Mouse (Mus musculus): ENCODE results near the gene Stxbp2. TPM values are rescaled to one million over a fixed set of nuclear protein-coding genes. Genes with fewer than 3 reads are reported as not detected.

The Stxbp2 gene
- polyA plus RNA-seq, 1 experiment = 330 TPM

DNA sequence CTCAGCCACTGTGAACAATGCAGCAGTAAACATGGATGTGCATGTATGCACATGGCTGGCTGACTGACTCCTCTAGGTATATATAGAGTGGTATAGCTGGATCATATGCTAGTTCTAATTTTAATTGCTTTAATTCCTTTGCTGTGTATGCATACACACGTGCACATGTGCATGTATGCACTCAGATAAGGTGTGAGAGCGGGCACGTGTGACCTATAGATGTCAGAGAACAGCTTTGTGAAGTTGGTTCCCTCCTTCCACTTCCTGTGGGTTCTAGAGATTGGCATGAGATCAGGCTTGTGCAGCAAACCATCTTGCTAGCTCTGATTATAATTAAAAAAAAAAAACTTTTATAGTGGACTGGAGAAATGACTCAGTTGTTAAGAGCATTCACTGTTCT, 22.1 kb downstream of the Stxbp2 start:
- Histone ChIP-seq H3K27me3 (ENCODE audit: control insufficient read depth, insufficient read depth, low read length) (no peaks in the 10 kb centered on the region), H3K36me3 (ENCODE audit: control insufficient read depth, insufficient read depth, low read length) (no peaks in the 10 kb centered on the region), H3K4me1 (ENCODE audit: control insufficient read depth, insufficient read depth, insufficient read length, low read length) (no peaks in the 10 kb centered on the region), H3K27ac (ENCODE audit: insufficient read depth, low read depth, low read length) (no peak overlapping the region), H3K4me3 (ENCODE audit: low read depth, low read length) (no peak overlapping the region)
- TF ChIP-seq POLR2A (IDR thresholded peaks at IDR 0.05; ENCODE audit: low read depth, low read length) (no peak), CTCF (IDR thresholded peaks at IDR 0.05; ENCODE audit: extremely low read depth, insufficient read length, insufficient replicate concordance, low read depth, low read length) (no peak)
- WGBS = 63% methylated on average over 3 of the region's 3 CpGs

DNA sequence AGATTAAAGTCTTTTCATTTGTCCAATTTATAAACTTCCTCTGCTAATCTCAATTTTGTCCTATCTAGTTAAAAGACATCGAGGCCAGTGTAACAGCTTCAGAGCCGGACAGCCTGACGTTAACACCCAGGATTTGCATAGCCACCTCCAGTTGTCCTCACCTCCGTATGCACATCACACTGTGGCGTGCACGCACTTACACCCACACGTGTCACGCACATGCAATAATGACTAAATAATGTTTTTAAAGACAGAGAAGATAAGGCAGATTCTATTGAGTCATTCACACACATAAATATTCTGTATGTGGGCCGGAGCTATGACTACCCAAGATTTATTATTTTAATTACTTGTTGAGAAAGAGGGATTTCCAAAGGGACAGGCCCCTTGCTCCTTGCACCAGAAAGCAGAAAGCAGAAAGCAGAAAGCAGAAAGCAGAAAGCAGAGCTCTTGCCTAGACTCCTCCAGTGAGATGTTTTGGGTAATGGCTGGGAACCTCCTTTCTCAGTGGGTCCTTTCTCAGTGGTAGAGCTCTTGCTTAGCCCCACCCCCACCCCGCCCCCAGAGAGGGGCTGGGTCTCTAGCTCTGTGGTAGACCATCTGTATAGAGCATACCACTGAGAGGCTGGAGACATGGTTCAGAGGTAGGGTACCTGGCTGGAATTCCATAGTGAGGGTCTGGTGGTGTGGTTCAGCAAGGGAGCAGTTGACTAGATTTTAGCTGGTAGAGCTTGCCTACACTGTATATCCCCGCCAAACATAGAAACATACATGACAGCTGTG, 24.2 kb downstream of the Stxbp2 start:
- TF ChIP-seq POLR2A (IDR thresholded peaks at IDR 0.05; ENCODE audit: low read depth, low read length) = no peak
- TF ChIP-seq CTCF (IDR thresholded peaks at IDR 0.05; ENCODE audit: extremely low read depth, insufficient read length, insufficient replicate concordance, low read depth, low read length) = no peak
- no peaks in the 10 kb centered on the region for H3K4me1 ChIP-seq (ENCODE audit: control insufficient read depth, insufficient read depth, insufficient read length, low read length)
- H3K36me3 ChIP-seq (ENCODE audit: control insufficient read depth, insufficient read depth, low read length) = no peaks in the 10 kb centered on the region
- H3K4me3 ChIP-seq (ENCODE audit: low read depth, low read length) = no peak overlapping the region
- H3K27me3 ChIP-seq (ENCODE audit: control insufficient read depth, insufficient read depth, low read length) = no peaks in the 10 kb centered on the region
- WGBS = 62% methylated on average over 11 of the region's 11 CpGs
- H3K27ac ChIP-seq (ENCODE audit: insufficient read depth, low read depth, low read length) = no peak overlapping the region

DNA sequence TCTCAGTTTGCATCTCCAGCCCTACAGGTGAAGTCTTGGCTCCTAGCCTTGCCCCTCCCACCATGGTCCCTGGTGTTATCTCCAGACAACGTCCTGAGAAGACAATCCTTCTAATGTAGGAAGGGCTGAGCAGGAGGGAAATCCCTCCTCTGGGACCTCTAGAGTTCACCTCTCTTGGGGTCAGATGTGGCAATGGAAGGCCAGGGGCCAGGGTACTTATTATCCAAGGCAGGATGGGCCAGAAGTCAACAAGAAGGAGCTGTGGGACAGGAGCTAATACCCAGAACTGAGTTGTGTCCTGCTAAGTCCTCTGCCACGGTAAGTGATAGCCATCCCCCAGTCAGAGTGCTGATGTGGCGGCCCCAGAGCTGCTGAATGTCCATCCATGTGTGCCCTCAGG, 24.8 kb downstream of the Stxbp2 start, which contains the start of gene Retn:
Gene Retn, plus strand, starts transcription at position 245 of the 400 bp plus-strand sequence.
- 60% methylated on average over 3 of the region's 3 CpGs for WGBS
- H3K36me3 ChIP-seq (ENCODE audit: control insufficient read depth, insufficient read depth, low read length) = no peaks in the 10 kb centered on the region
- H3K4me3 ChIP-seq (ENCODE audit: low read depth, low read length) = no peak within 1 kb of the TSS
- no peaks in the 10 kb centered on the region for H3K4me1 ChIP-seq (ENCODE audit: control insufficient read depth, insufficient read depth, insufficient read length, low read length)
- TF ChIP-seq CTCF (IDR thresholded peaks at IDR 0.05; ENCODE audit: extremely low read depth, insufficient read length, insufficient replicate concordance, low read depth, low read length) = no peak
- no peak for TF ChIP-seq POLR2A (IDR thresholded peaks at IDR 0.05; ENCODE audit: low read depth, low read length)
- H3K27me3 ChIP-seq (ENCODE audit: control insufficient read depth, insufficient read depth, low read length) = no peaks in the 10 kb centered on the region
- H3K27ac ChIP-seq (ENCODE audit: insufficient read depth, low read depth, low read length) = no peak within 1 kb of the TSS

DNA sequence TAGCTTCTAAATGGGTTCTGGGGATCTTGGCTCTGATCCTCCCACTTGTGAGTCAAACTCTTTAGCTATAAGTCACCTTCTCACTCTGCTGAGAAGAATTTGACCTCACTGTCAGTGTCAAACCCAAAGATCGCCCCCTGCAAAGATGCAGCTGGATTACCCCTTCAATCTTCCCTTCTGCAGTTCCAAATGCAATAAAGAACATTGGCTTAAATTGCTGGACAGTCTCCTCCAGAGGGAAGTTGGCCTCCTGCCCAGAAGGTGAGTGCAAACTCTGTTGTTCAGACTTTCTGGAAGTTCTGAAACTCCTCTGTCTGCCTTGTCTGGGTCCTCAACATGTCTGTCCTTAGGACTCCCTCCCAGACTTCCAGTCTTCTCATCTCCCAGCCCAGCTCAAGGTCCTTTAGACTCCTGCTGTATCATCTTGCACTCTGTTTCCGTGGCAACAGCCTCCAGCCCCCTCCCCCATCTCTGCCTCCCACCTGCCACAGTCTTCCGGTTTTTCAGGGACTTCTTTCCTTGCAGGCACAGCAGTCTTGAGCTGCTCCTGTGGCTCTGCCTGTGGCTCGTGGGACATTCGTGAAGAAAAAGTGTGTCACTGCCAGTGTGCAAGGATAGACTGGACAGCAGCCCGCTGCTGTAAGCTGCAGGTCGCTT, 26.1 kb downstream of the Stxbp2 start:
- no peak for TF ChIP-seq CTCF (IDR thresholded peaks at IDR 0.05; ENCODE audit: extremely low read depth, insufficient read length, insufficient replicate concordance, low read depth, low read length)
- no peak for TF ChIP-seq POLR2A (IDR thresholded peaks at IDR 0.05; ENCODE audit: low read depth, low read length)
- Histone ChIP-seq H3K36me3 (ENCODE audit: control insufficient read depth, insufficient read depth, low read length) (no peaks in the 10 kb centered on the region), H3K4me3 (ENCODE audit: low read depth, low read length) (no peak overlapping the region), H3K4me1 (ENCODE audit: control insufficient read depth, insufficient read depth, insufficient read length, low read length) (no peaks in the 10 kb centered on the region), H3K27ac (ENCODE audit: insufficient read depth, low read depth, low read length) (no peak overlapping the region), H3K27me3 (ENCODE audit: control insufficient read depth, insufficient read depth, low read length) (no peaks in the 10 kb centered on the region)
- 19% methylated on average over 7 of the region's 7 CpGs for WGBS

DNA sequence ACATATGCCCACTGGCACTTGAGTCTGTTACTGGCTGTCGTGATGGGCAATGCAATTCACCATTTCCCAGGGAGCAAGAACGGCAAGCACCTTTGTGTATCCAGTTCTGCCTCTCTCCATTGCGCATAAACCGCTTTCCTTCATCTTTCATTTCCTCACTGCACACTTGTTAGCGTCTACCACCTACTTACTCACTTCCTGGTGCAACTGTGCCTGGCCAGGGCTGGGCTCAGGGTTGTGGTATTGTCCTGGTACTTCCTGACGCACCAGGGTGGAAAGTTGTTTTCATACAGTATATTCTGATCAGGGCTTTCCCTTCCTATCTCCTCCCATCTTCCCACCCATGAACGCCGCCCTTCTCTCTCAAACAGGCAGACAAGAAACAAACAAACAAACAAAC, 30.1 kb downstream of the Stxbp2 start:
- no peak overlapping the region for H3K4me3 ChIP-seq (ENCODE audit: low read depth, low read length)
- no peaks in the 10 kb centered on the region for H3K27me3 ChIP-seq (ENCODE audit: control insufficient read depth, insufficient read depth, low read length)
- WGBS = 59% methylated on average over 8 of the region's 8 CpGs
- no peaks in the 10 kb centered on the region for H3K36me3 ChIP-seq (ENCODE audit: control insufficient read depth, insufficient read depth, low read length)
- TF ChIP-seq CTCF (IDR thresholded peaks at IDR 0.05; ENCODE audit: extremely low read depth, insufficient read length, insufficient replicate concordance, low read depth, low read length) (no peak), POLR2A (IDR thresholded peaks at IDR 0.05; ENCODE audit: low read depth, low read length) (no peak)
- H3K27ac ChIP-seq (ENCODE audit: insufficient read depth, low read depth, low read length) = no peak overlapping the region
- no peaks in the 10 kb centered on the region for H3K4me1 ChIP-seq (ENCODE audit: control insufficient read depth, insufficient read depth, insufficient read length, low read length)

DNA sequence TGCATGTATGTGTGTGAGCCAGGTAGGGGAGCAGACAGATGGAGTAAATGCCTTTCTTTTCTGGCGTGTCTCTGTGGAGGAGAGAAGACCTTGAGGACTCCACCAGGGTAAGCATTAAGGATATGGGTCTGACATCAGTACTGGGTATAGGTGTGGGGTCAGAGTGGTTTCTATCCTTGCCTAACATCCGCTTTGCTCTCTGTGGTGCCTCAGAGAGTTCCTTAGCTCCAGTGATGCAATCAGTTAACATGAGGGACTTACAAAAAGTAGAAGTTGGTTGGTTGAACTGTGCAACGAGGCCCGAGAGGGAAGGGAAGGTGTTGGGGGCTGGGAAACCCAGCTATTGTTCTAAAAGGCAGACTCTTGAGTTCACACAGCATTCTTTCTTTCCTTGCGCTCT, 33.6 kb downstream of the Stxbp2 start:
- no peaks in the 10 kb centered on the region for H3K27me3 ChIP-seq (ENCODE audit: control insufficient read depth, insufficient read depth, low read length)
- H3K4me3 ChIP-seq (ENCODE audit: low read depth, low read length) = no peak overlapping the region
- WGBS = 39% methylated on average over 5 of the region's 5 CpGs
- H3K4me1 ChIP-seq (ENCODE audit: control insufficient read depth, insufficient read depth, insufficient read length, low read length) = no peaks in the 10 kb centered on the region
- H3K27ac ChIP-seq (ENCODE audit: insufficient read depth, low read depth, low read length) = peak overlapping the region; percentile 9; the same call in 1 of the 2 replicates
- no peaks in the 10 kb centered on the region for H3K36me3 ChIP-seq (ENCODE audit: control insufficient read depth, insufficient read depth, low read length)
- TF ChIP-seq CTCF (IDR thresholded peaks at IDR 0.05; ENCODE audit: extremely low read depth, insufficient read length, insufficient replicate concordance, low read depth, low read length) (no peak), POLR2A (IDR thresholded peaks at IDR 0.05; ENCODE audit: low read depth, low read length) (no peak)

DNA sequence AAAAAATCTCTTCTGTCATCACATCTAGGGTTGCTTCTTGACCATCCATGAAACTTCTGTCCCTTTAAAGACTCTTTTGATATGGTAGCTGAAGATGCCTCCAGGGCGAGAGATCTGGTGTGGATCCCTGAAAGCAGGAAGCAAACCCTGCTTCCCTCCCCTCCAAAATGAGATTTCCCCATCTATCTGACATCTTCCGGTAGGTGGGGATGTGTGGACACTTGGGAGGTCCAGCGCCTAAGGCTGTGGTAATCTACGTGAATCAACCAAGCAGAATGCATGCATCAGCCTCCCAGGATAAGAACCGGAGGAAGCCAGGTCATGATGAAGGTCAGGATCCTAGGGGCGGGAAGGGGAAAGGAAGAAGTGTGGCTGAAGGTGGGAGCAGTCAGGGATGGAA, 34.8 kb downstream of the Stxbp2 start, which contains the start of gene Mcemp1:
Gene Mcemp1, plus strand, starts transcription at position 248 of the 400 bp plus-strand sequence.
- Histone ChIP-seq H3K4me3 (ENCODE audit: low read depth, low read length) (no peak within 1 kb of the TSS), H3K36me3 (ENCODE audit: control insufficient read depth, insufficient read depth, low read length) (no peaks in the 10 kb centered on the region), H3K27me3 (ENCODE audit: control insufficient read depth, insufficient read depth, low read length) (no peaks in the 10 kb centered on the region), H3K4me1 (ENCODE audit: control insufficient read depth, insufficient read depth, insufficient read length, low read length) (no peaks in the 10 kb centered on the region), H3K27ac (ENCODE audit: insufficient read depth, low read depth, low read length) (peak within 1 kb of the TSS; percentile 9; the same call in 1 of the 2 replicates)
- TF ChIP-seq POLR2A (IDR thresholded peaks at IDR 0.05; ENCODE audit: low read depth, low read length) (no peak), CTCF (IDR thresholded peaks at IDR 0.05; ENCODE audit: extremely low read depth, insufficient read length, insufficient replicate concordance, low read depth, low read length) (no peak)
- 59% methylated on average over 6 of the region's 6 CpGs for WGBS
